Mouse (Mus musculus): ENCODE results near the gene Gm10197. TPM values are rescaled to one million over a fixed set of nuclear protein-coding genes. Genes with fewer than 3 reads are reported as not detected.

Gm10197 gene
- polyA plus RNA-seq, 1 experiment, result not detected

DNA sequence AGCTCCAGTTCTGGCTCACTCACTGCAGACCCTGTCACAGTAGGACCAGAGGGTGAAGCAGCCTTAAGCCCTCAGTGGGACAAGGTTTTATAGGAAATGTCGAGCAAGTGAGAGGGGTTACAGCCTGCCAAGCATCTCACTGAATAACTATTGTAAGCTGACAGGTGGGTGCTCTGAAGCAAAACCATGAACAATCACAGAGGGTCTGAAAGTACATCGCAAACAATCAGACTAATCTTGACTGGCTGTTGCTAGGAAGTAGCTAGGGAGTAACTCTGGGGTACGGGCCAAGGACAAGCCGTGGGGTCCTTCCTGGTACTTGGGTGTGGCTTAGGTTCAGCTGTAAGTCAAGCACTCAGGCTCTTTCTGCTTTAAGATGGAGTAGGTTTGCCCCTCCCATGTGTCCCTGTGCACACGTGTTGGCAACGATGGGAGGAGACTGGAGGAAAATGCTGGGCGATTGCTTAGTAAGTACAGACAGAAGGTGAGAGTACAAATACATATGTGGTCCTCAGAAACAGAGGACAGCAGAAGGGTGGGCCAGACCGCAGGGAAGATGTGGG, 21.3 kb upstream of the Gm10197 start:
- Histone ChIP-seq H3ac (ENCODE audit: control insufficient read depth, insufficient read length, low read depth) (peak overlapping the region; percentile 37), H3K27me3 (ENCODE audit: control insufficient read depth, insufficient read depth, insufficient read length) (no peaks in the 10 kb centered on the region), H3K36me3 (ENCODE audit: control insufficient read depth, insufficient read depth) (peaks cover 14% of the 10 kb centered on the region), H3K4me3 (ENCODE audit: insufficient read depth, poor library complexity, severe bottlenecking) (no peak overlapping the region), H3K79me3 (ENCODE audit: low read depth) (peaks cover 28% of the 10 kb centered on the region), H3K79me2 (ENCODE audit: control insufficient read depth, insufficient read depth) (peaks cover 39% of the 10 kb centered on the region)
- no peak for TF ChIP-seq USF1 (IDR thresholded peaks at IDR 0.05; ENCODE audit: low read depth)

DNA sequence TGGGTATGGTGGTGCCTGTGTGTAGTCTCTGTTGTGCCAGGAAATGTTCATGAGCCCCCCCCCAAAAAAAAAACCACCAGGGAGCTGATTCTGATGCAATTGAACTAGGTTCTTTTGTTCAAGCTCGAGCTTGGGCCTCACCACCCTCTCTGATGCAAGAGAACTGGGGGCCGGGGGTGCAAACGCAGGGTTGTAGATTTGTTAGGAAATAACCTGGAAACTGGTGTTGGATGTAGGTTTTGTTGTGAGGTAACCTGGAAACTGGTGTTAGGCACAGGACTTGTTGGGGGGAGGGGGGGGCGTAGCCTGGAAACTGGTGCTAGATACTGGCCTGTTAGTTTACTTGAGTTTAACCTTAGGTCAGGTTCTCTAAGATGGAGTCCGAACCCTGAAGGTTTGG, 20.2 kb upstream of the Gm10197 start:
- TF ChIP-seq MYOG (IDR thresholded peaks at IDR 0.05; ENCODE audit: control insufficient read depth, extremely low read depth, insufficient read length), result no peak
- TF ChIP-seq CEBPB (IDR thresholded peaks at IDR 0.05; ENCODE audit: low read depth), result no peak
- no peak for TF ChIP-seq MYOD1 (IDR thresholded peaks at IDR 0.05; ENCODE audit: control insufficient read depth, insufficient read length, low read depth)
- TF ChIP-seq FOSL1 (IDR thresholded peaks at IDR 0.05; ENCODE audit: insufficient read depth, low read length, poor library complexity, severe bottlenecking), result no peak
- no peak for TF ChIP-seq CTCF (IDR thresholded peaks at IDR 0.05; ENCODE audit: control insufficient read depth, insufficient read depth, insufficient read length)
- TF ChIP-seq MAX (IDR thresholded peaks at IDR 0.05), result no peak
- no peak for TF ChIP-seq USF1 (IDR thresholded peaks at IDR 0.05; ENCODE audit: low read depth)
- H3K27me3 ChIP-seq (ENCODE audit: control insufficient read depth, insufficient read depth, insufficient read length), result no peaks in the 10 kb centered on the region
- H3K79me3 ChIP-seq (ENCODE audit: low read depth), result peaks cover 32% of the 10 kb centered on the region
- H3K79me2 ChIP-seq (ENCODE audit: control insufficient read depth, insufficient read depth), result peaks cover 50% of the 10 kb centered on the region
- H3ac ChIP-seq (ENCODE audit: control insufficient read depth, insufficient read length, low read depth), result no peak overlapping the region
- peaks cover 25% of the 10 kb centered on the region for H3K36me3 ChIP-seq (ENCODE audit: control insufficient read depth, insufficient read depth)
- H3K4me3 ChIP-seq (ENCODE audit: insufficient read depth, poor library complexity, severe bottlenecking), result peak overlapping the region; percentile 94

DNA sequence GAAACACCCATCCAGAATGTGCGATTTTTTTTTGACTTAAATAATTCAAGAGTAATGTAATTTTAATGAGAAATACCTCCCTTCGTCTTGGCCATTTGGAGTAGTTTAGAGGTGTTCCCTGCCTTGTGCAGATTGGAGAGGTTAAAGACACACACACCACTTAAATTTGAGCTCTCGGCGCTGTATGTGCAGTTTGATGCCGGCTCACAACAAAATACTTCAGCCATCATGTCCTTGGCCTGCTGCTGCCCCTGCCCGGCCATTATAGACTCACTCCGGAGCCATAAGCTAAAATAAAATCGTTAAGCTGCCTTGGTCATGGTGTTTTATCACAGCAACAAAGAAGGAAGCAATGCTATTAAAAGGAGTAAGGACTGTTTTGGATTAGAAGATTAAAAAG, 19.8 kb upstream of the Gm10197 start:
- Histone ChIP-seq H3K27me3 (ENCODE audit: control insufficient read depth, insufficient read depth, insufficient read length) (no peaks in the 10 kb centered on the region), H3K4me3 (ENCODE audit: insufficient read depth, poor library complexity, severe bottlenecking) (peak overlapping the region; percentile 94), H3K36me3 (ENCODE audit: control insufficient read depth, insufficient read depth) (peaks cover 29% of the 10 kb centered on the region), H3K79me2 (ENCODE audit: control insufficient read depth, insufficient read depth) (peaks cover 54% of the 10 kb centered on the region), H3ac (ENCODE audit: control insufficient read depth, insufficient read length, low read depth) (peak overlapping the region; percentile 76), H3K79me3 (ENCODE audit: low read depth) (peaks cover 35% of the 10 kb centered on the region)
- no peak for TF ChIP-seq USF1 (IDR thresholded peaks at IDR 0.05; ENCODE audit: low read depth)
- TF ChIP-seq FOSL1 (IDR thresholded peaks at IDR 0.05; ENCODE audit: insufficient read depth, low read length, poor library complexity, severe bottlenecking), result no peak

DNA sequence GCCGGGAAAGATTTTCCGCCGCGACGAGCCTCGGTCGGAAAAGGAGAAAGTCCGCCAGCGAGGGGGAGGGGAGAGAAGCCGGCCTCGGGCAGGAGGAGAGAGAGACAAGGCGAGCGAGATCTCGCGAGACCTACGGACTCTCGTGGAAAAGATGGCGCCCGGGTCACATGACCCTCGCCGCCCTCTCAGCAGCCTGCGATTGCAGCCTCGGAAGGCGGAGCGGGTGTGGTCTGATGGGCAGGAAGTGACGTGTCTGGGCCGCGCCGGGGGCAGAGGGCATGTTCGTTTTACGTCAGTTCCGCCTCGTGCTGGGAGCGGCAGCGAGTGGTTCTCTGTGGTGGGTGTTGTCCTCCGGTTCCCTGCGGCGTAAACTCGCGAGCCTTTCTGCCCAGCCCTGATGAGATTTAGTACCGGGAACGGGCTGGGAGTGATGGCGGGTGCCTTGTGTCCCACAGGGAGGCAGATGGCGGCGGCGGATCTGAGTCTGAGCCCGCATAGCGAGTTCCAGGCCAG, 19.0 kb upstream of the Gm10197 start, which contains the start of gene Smndc1:
Gene Smndc1 (minus strand): TSS at position 84 of the 513 bp plus-strand sequence.
- Histone ChIP-seq H3K79me3 (ENCODE audit: low read depth) (peaks cover 43% of the 10 kb centered on the region), H3K36me3 (ENCODE audit: control insufficient read depth, insufficient read depth) (peaks cover 38% of the 10 kb centered on the region), H3K4me3 (ENCODE audit: insufficient read depth, poor library complexity, severe bottlenecking) (peak within 1 kb of the TSS; percentile 94), H3ac (ENCODE audit: control insufficient read depth, insufficient read length, low read depth) (peak within 1 kb of the TSS; percentile 97), H3K27me3 (ENCODE audit: control insufficient read depth, insufficient read depth, insufficient read length) (no peaks in the 10 kb centered on the region), H3K79me2 (ENCODE audit: control insufficient read depth, insufficient read depth) (peaks cover 62% of the 10 kb centered on the region)
- TF ChIP-seq USF1 (IDR thresholded peaks at IDR 0.05; ENCODE audit: low read depth) (peak; percentile 97), MYOG (IDR thresholded peaks at IDR 0.05; ENCODE audit: control insufficient read depth, extremely low read depth, insufficient read length) (no peak), MYOD1 (IDR thresholded peaks at IDR 0.05; ENCODE audit: control insufficient read depth, insufficient read length, low read depth) (no peak), MAX (IDR thresholded peaks at IDR 0.05) (peak; percentile 97), CTCF (IDR thresholded peaks at IDR 0.05; ENCODE audit: control insufficient read depth, insufficient read depth, insufficient read length) (no peak), FOSL1 (IDR thresholded peaks at IDR 0.05; ENCODE audit: insufficient read depth, low read length, poor library complexity, severe bottlenecking) (no peak), CEBPB (IDR thresholded peaks at IDR 0.05; ENCODE audit: low read depth) (no peak)

DNA sequence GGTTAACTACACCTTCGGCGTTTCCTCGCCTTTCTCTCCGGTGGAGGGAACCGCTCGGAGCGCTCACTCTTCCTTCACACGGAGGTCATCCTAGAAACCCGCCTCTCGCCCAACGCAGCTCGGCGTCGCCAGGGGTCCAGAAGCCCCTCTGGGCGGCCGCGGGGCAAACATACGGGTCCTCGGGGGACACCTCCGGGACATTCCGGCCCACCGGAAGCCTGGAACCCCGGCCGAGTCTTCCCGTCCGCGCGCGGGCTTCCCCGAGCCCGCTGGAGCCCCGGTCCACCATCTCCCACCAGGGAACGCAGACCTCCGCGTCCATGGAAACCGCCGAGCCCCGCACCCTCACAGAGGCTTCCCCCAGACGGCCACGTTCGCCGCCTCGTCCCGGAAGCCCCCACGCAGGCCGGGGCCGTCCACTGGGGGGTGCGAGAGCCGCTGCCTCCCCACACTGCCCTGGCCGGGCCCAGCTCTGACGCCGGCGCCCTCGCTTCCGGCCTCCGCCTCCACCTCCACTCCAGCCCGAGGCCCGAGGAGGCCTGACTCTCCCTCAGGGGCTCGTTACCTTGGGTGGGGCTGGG, 18.4 kb upstream of the Gm10197 start:
- Histone ChIP-seq H3ac (ENCODE audit: control insufficient read depth, insufficient read length, low read depth) (peak overlapping the region; percentile 97), H3K79me3 (ENCODE audit: low read depth) (peaks cover 47% of the 10 kb centered on the region), H3K27me3 (ENCODE audit: control insufficient read depth, insufficient read depth, insufficient read length) (no peaks in the 10 kb centered on the region), H3K36me3 (ENCODE audit: control insufficient read depth, insufficient read depth) (peaks cover 44% of the 10 kb centered on the region), H3K4me3 (ENCODE audit: insufficient read depth, poor library complexity, severe bottlenecking) (peak overlapping the region; percentile 94), H3K79me2 (ENCODE audit: control insufficient read depth, insufficient read depth) (peaks cover 68% of the 10 kb centered on the region)
- TF ChIP-seq CTCF (IDR thresholded peaks at IDR 0.05; ENCODE audit: control insufficient read depth, insufficient read depth, insufficient read length) (no peak), MYOD1 (IDR thresholded peaks at IDR 0.05; ENCODE audit: control insufficient read depth, insufficient read length, low read depth) (no peak), CEBPB (IDR thresholded peaks at IDR 0.05; ENCODE audit: low read depth) (no peak), MYOG (IDR thresholded peaks at IDR 0.05; ENCODE audit: control insufficient read depth, extremely low read depth, insufficient read length) (no peak), MAX (IDR thresholded peaks at IDR 0.05) (no peak), USF1 (IDR thresholded peaks at IDR 0.05; ENCODE audit: low read depth) (no peak), FOSL1 (IDR thresholded peaks at IDR 0.05; ENCODE audit: insufficient read depth, low read length, poor library complexity, severe bottlenecking) (no peak)

DNA sequence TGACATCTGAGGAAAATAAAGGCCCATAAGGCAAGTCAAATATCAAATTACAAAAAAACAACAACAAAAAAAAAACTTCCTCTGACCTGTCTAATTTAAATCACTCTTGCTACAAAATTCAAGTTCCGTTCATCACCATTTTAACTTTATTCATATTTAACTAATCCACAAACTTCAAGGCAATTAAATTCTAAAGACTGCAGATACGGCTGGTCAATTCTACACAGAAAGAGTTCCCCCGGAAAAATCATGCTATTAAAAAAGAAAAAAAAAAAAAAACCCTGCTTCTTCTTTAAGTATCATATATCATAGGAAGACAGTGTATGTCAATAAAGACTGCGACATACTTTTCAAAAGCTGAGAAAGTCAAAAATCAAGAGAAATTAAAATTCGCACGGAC, 17.9 kb upstream of the Gm10197 start:
- Histone ChIP-seq H3K36me3 (ENCODE audit: control insufficient read depth, insufficient read depth) (peaks cover 49% of the 10 kb centered on the region), H3K79me3 (ENCODE audit: low read depth) (peaks cover 53% of the 10 kb centered on the region), H3K79me2 (ENCODE audit: control insufficient read depth, insufficient read depth) (peaks cover 73% of the 10 kb centered on the region), H3K27me3 (ENCODE audit: control insufficient read depth, insufficient read depth, insufficient read length) (no peaks in the 10 kb centered on the region), H3ac (ENCODE audit: control insufficient read depth, insufficient read length, low read depth) (peak overlapping the region; percentile 97), H3K4me3 (ENCODE audit: insufficient read depth, poor library complexity, severe bottlenecking) (peak overlapping the region; percentile 94)
- TF ChIP-seq MYOG (IDR thresholded peaks at IDR 0.05; ENCODE audit: control insufficient read depth, extremely low read depth, insufficient read length) (no peak), CEBPB (IDR thresholded peaks at IDR 0.05; ENCODE audit: low read depth) (no peak), CTCF (IDR thresholded peaks at IDR 0.05; ENCODE audit: control insufficient read depth, insufficient read depth, insufficient read length) (no peak), MAX (IDR thresholded peaks at IDR 0.05) (no peak), MYOD1 (IDR thresholded peaks at IDR 0.05; ENCODE audit: control insufficient read depth, insufficient read length, low read depth) (no peak), USF1 (IDR thresholded peaks at IDR 0.05; ENCODE audit: low read depth) (no peak), FOSL1 (IDR thresholded peaks at IDR 0.05; ENCODE audit: insufficient read depth, low read length, poor library complexity, severe bottlenecking) (no peak)

All from C2C12 (cell line).